Mouse (Mus musculus) lung, postnatal 14 days (tissue): ENCODE measurements around the gene Mroh2a.
"Not testable (repeated sequence)": the region's sequence is repeated elsewhere in the genome, so short reads cannot be mapped to it uniquely, and the experiment has no call there.

Experiments
- DNase-seq: peaks from one replicate; pipeline ENCODE4 v3.0.0; 2021

The Mroh2a gene

GRCm38 (mm10) chr1:88219054-88219453 lies 7.7 kb upstream of the Mroh2a start:
- DNase-seq: no peak

- no peak for DNase-seq
These were observed 6.5 kb upstream of the Mroh2a start for GRCm38 (mm10) chr1:88220336-88220735.

DNA sequence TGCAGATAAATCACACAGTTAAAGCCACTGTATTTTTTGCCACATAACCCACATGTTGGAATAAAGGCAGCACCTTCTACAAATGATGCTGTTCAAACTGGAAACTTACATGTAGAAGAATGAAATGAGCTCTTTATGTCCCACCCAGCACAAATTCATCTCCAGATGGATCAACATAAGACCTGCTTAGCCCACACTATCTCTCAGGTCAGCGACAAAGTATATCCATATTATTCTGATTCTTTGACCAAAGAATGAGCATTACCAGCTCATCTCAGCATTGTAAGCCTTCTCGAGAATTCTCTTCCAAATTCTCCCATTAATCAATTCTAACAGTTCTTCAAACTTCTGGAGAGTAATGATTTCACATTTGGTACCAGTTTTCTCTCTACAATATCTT lies 4.6 kb upstream of the Mroh2a start:
- no peak for DNase-seq

DNA sequence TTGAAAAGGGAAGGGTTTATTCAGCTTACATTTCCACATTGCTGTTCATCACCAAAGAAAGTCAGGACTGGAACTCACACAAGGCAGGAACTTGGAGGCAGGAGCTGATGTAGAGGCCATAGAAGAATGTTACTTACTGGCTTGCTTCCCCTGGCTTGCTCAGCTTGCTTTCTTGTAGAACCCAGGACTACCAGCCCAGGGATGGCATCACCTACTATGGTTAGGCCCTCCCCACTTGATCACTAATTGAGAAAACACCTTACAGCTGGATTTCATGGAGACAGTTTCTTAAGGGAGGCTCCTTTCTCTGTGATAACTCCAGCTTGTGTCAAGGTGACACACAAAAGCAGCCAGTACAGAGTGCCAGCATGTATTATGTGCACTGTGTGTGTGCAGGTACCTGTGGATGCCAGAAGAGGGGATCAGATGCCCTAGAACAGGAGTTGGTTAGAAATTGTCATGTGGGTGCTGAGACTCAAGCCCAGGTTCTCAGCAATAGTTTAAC lies 3.7 kb upstream of the Mroh2a start:
- not testable (repeated sequence) for DNase-seq

DNA sequence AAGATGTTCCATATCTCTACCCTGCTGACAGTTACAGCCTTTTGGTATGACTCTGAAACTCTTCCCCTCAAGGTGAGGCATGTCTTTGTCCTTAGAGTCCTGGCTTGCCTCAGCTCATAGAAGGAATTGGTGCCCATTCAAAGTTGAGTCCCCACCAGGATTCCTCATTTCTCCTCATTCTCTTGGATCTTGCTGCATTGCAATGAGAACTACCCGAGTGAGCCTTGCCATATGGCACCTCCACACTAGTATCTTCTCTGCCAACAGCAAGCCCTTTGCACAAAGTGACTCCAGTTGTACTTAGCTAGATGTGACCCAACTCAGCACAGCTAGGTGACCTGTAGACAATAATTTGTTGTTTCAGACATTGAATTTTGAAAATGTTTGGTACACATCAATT lies 3.2 kb upstream of the Mroh2a start:
- DNase-seq: no peak

DNA sequence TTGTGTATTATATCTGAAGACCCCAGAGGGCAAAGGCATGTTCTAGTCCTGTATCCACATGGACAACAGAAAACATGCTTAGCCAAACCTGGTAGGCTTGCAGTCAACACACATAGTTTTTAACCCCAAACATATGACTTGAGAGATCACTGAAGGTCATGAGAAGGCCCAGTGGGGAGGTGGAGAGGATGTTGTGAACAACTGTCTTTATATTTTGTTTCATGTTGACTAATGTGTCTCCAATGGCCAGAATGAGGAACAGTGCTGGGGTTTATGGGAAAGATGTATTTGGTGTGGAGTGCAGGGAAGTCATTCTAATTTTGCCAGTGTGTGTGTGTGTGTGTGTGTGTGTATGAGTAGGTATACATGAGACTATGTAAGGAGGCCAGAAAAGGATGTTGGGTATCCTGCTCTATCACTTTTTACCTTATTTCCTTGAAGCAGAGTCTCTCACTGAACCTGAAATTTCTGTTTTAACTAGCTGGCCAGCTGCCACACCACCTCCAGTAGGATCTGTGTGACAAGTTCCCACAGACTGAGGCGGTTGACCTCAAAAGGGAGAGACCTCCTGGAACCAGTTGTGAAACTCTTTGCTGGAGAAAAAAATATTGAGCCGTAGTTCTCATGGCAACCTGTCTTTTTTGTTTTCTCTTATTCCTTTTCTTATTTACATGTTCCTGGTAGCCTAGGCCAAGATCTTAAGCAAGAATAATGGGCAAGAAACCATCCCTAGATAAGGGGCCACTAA lies 2.6 kb upstream of the Mroh2a start:
- peak; percentile 49 for DNase-seq

- DNase-seq: not testable (repeated sequence)
These were observed 1.5 kb upstream of the Mroh2a start for GRCm38 (mm10) chr1:88225301-88225700.

DNA sequence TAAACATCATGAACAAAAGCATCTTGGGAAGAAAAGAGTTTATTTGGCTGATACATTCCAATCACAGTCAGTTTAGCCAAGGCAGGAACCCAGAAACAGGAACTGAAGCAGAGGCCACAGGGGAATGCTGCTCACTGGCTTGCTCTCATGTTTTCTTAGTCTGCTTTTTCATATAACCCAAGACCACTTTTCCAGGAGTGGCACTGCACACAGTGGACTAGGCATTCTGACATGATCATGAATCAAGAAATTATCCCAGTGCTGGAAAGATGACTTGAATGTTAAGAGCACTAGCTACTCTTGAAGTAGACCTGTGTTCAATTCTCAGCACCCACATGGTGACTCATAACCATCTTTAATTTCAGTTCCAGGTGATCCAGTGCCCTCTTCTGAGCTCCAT lies 1.0 kb upstream of the Mroh2a start:
- no peak for DNase-seq

DNA sequence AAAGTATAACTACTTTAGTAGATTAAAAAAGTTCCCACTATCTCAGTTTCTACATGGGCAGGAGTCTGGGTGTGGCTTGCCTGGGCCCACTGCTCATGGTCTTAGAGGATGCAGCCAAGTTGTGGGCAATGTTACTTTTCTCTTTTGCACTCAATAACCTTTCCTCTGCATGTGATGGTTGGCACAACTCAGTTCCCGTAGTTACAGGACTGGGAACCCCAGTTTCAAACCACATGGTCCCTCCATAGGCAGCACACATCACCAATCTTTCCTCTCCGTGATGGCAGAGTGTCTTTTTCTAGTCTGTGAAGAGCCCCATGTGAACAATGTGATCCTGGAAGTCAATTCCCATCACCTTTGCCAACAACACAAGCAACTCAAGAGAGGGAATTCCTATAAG lies 696 bp downstream of the Mroh2a start:
- DNase-seq: no peak

DNA sequence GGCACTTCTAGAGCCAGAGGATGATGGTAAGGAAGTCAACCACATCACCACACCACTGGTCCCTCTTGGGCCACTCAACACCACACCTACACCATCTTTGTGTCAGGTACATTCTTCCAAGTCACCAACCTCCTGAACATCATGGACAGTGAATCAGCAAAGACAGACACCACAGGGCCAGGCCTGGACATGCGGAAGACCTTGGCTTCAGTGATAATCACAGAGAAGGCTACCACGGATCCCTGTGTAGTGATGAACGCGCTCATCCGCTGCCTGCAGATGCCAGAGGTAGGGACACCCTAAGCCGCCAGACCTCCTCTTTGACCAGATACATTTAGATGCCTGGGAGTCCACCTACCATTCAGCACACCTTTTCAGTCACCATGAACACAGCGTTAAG lies 1.3 kb downstream of the Mroh2a start:
- DNase-seq: no peak

GRCm38 (mm10) chr1:88229566-88229965 lies 2.8 kb downstream of the Mroh2a start:
- DNase-seq: no peak

DNA sequence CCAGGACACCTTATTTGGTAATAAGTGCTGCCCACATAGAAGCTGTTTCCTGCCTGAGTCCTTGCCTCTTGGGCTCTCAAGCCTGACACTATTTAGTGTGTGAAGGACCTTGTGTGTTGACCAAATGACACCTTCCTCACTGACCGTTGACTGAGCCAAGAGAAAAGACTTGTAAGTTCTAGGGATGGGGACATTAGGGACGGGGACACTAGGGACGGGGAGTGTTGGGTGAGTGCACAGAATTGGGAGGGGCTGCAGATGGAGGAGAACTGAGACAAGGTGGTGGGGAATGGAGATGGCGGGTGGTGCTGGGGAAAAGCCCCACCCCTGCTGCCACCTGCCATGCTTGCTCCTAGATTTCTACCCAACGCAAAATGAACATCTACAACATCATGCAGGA lies 3.2 kb downstream of the Mroh2a start:
- no peak for DNase-seq

DNA sequence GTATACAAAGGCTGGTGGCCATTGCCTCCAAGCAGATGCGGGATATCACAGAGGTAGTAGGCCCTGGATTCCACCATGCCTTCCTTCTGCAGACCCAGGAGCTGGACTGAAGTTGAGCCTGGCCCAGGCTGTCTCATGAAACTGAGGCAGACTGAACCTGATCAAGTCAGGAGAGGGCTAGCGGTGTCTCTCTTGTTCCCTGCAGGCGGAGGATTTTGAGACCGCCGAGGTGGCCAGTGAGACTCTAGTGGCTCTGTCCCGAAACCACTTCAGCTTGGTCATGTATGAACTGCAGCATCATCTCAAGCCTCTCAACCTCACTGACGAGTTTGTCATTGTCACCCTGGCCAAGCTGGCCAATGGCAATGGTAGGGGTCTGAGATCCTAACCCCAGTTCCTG lies 3.6 kb downstream of the Mroh2a start:
- no peak for DNase-seq

DNA sequence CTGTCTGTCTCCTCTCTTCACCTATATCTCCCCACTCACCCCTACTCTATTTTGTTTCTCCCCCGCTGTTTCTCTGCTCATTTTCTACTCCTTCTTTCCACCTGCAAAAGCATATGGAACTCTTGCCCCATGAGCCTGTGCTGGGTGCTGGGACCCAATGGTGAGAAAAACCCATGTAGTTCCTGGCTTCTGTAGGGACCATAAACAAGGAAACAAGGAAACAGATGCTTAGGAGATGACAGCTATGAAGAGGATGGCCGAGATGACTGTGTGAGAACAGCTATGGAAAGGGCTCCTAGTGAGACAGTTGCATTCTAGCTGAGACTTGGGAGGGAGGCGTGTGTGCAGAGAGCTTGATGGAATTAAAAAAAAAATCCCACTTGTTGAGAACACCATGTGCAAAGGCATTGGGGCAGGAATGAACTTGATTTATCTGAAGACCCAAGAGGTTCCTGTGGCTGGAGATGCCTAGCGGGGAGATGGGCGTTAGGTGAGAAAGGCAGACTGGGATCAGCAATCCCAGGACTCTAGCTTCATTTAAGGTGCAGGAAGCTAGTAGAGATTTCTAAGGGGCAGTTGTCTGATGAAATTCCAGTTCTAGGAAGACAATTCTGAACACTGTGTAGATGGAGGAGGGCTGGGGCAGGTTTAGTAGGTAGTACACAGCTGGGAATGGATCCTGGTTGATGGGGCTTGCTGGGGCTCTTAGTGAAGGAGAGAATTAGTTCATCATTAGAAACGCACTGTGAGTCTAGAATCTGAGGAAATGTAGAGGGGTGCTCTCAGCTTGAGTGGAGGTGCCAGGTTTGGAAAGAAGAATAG lies 4.4 kb downstream of the Mroh2a start:
- DNase-seq: no peak

DNA sequence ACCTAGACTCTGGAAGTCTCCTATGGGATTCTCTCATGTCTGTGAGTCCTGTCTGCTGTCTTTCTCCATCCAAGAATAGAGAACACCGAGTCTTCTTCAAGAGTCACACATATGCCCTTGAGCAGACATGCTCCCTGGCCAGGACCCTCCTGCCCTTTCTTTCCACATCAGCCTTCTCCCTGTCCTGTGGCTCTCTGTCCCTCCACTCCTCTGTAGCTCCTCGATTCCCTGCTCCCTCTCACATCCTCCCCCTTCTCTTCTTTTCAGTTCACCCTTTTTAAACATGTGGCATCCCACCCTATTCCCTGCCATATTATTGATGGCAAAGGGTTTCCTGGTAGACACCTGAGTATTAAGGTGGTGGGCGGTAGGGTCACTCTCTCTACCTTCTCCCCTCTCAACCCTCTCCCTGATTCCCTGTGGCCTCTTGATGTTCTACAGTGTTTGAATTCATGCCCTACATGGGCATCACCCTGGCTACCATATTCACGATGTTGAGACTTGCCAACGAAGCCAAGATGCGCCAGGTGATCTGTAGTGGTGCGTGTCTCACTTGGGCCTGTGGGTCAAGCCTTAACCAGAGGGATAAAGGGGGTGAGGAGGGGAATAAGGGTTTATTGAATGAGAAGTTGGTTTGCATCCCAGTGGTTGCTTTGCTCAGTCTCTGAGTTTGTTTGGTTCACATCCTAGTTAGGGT lies 5.2 kb downstream of the Mroh2a start:
- DNase-seq: no peak

- no peak for DNase-seq
These were observed 6.0 kb downstream of the Mroh2a start for GRCm38 (mm10) chr1:88232664-88233380.

GRCm38 (mm10) chr1:88233421-88234247 lies 6.8 kb downstream of the Mroh2a start:
- DNase-seq: no peak

GRCm38 (mm10) chr1:88234248-88234610 lies 7.4 kb downstream of the Mroh2a start:
- DNase-seq: no peak

- DNase-seq: no peak
These were observed 7.9 kb downstream of the Mroh2a start for GRCm38 (mm10) chr1:88234646-88235045.

GRCm38 (mm10) chr1:88235046-88235893 lies 8.5 kb downstream of the Mroh2a start:
- DNase-seq: no peak

DNA sequence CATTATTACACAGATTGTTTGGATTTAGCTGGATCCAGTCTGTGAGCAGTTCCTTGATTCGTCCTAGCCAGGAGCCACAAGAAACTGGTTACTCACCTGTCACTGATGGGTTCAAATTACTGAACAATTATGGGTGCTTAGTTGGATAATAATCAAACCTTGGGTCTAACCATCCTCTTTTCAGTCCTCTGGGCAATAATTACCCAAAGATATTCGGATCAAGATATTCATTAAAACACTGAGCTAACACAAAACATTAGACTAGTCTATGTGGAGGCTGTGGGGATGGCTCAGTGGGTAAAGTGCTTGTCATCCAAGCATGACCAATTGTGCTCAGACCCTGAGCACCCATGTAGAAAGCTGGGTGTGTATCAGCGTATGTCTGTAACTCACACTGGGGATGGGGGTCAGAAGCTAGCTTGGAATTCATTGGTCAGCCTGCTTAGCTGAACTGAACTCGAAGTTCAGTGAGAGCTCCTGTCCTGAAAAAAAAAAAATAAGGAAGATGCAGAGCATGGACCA lies 9.2 kb downstream of the Mroh2a start:
- no peak for DNase-seq
